Mouse (Mus musculus) olfactory bulb, adult 2 months (tissue): Measurements from ENCODE around the gene Klhl36. TPM values are rescaled to one million over a fixed set of nuclear protein-coding genes. Genes with fewer than 3 reads are reported as not detected.

Experiments
- H3K27ac ChIP-seq: fragments of 200-500 bp; 2 replicates; pipeline ENCODE4 v1.5.1; 2012; ENCODE audit warnings: low read depth, low read length; ENCODE audit not compliant: insufficient read depth
- H3K4me1 ChIP-seq: fragments of 200-500 bp; 2 replicates; pipeline ENCODE4 v1.6.1; 2012; ENCODE audit warnings: low read length; ENCODE audit not compliant: control insufficient read depth, insufficient read depth
- H3K4me3 ChIP-seq: fragments of 200-500 bp; 2 replicates; pipeline ENCODE4 v1.5.1; 2012; ENCODE audit warnings: mild to moderate bottlenecking, low read depth, low read length, moderate library complexity; ENCODE audit not compliant: insufficient read depth
- CTCF ChIP-seq: fragments of 200-500 bp; IDR thresholded peaks from 2 replicates; pipeline ENCODE4 v1.5.1; 2012; ENCODE audit warnings: low read depth, mild to moderate bottlenecking, low read length, moderate library complexity; ENCODE audit not compliant: insufficient read depth
- POLR2A ChIP-seq: fragments of 200-500 bp; IDR thresholded peaks from 2 replicates; pipeline ENCODE4 v1.6.1; 2012; ENCODE audit warnings: mild to moderate bottlenecking, low read depth, low read length, moderate library complexity; ENCODE audit not compliant: insufficient read depth
- WGBS: fragments of 180-500 bp; shearing (Covaris S2); methylation state at CpG from one replicate; pipeline ENCODE4 v1.1.7; 2018; 5-methylcytosine and 5-hydroxymethylcytosine counted together
- polyA plus RNA-seq: library from polyadenylated mRNA; stranded (reverse); fragments of >200 nt; gene quantifications from 2 replicates; pipeline ENCODE4 v1.2.4, GENCODE M21; 2012; ENCODE audit warnings: low replicate concordance; ENCODE audit not compliant: missing spikeins, insufficient read depth, insufficient read length

Klhl36 gene
- polyA plus RNA-seq, 1 experiment = not detected

GRCm38 (mm10) chr8:119926474-119926873 lies 64.4 kb downstream of the Klhl36 start:
- WGBS = 78% methylated on average over 2 of the region's 2 CpGs
- no peak overlapping the region for H3K4me3 ChIP-seq
- no peak overlapping the region for H3K27ac ChIP-seq
- peaks cover 17% of the 10 kb centered on the region for H3K4me1 ChIP-seq
- no peak for TF ChIP-seq POLR2A
- no peak for TF ChIP-seq CTCF

Other genes with a start within 250 kb of the Klhl36 start
- not detected in 2 replicates for gene Adad2, start 249.5 kb upstream of the Klhl36 start, polyA plus RNA-seq
- gene Kcng4, start 226.6 kb upstream of the Klhl36 start, polyA plus RNA-seq = not detected in 2 replicates
- gene Wfdc1, start 195.9 kb upstream of the Klhl36 start, polyA plus RNA-seq = not detected in 2 replicates
- not detected in 2 replicates for gene Atp2c2, start 162.3 kb upstream of the Klhl36 start, polyA plus RNA-seq
- gene Tldc1, start 83.8 kb upstream of the Klhl36 start, polyA plus RNA-seq = not detected in 2 replicates
- not detected in 2 replicates for gene Cotl1, start 21.7 kb upstream of the Klhl36 start, polyA plus RNA-seq
- gene Usp10, start 48.1 kb downstream of the Klhl36 start, polyA plus RNA-seq = not detected in 2 replicates
- not detected in 2 replicates for gene Gm20388, start 48.6 kb downstream of the Klhl36 start, polyA plus RNA-seq
- gene Crispld2, start 130.2 kb downstream of the Klhl36 start, polyA plus RNA-seq = not detected in 2 replicates
- gene Zdhhc7, start 239.2 kb downstream of the Klhl36 start, polyA plus RNA-seq = not detected in 2 replicates